Comparison of ENCODE assay signal across 20 mouse cellular contexts in genomic region chr16:38454533-38455254, GRCm38 (mm10). TPM values are rescaled to one million over a fixed set of nuclear protein-coding genes. Genes with fewer than 3 reads are reported as not detected.
"Had no signal": no experiment of that assay in that cellular context is flagged by ENCODE, and none has a peak within 500 bp of the region (broad histone marks: within the 10 kb centered on the region; RNA-seq: fewer than 3 reads in every experiment).

No protein-coding gene starts in this region.

- H3K4me3 ChIP-seq: midbrain, embryonic 10.5 days; midbrain, embryonic 13.5 days; myocyte; neural tube, embryonic 13.5 days; neural tube, embryonic 15.5 days had no signal

- H3K9ac ChIP-seq: lung, embryonic 14.5 days; midbrain, embryonic 13.5 days; neural tube, embryonic 13.5 days; neural tube, embryonic 15.5 days had no signal

- ATAC-seq: midbrain, embryonic 13.5 days; midbrain, embryonic 16.5 days had no signal

- H3K4me2 ChIP-seq: lung, embryonic 14.5 days; midbrain, embryonic 13.5 days; neural tube, embryonic 13.5 days; neural tube, embryonic 15.5 days had no signal

- H3K27me3 ChIP-seq: midbrain, embryonic 13.5 days; neural tube, embryonic 13.5 days; neural tube, embryonic 15.5 days had no signal

- DNase-seq: lung, adult 18-20 months; lung, embryonic 14.5 days; lung, postnatal 10 days; lung, postnatal 4 days; retina, postnatal 1 day; right cerebral cortex, adult 18-20 months; right cerebral cortex, postnatal 25 days; right cerebral cortex, postnatal 4 days; spleen, adult 18-20 months; thymus, adult 18-20 months; thymus, postnatal 14 days; thymus, postnatal 36 days had no signal

- H3K9me3 ChIP-seq: midbrain, embryonic 10.5 days; midbrain, embryonic 13.5 days; neural tube, embryonic 13.5 days; neural tube, embryonic 15.5 days had no signal

- H3K27ac ChIP-seq: midbrain, embryonic 10.5 days; midbrain, embryonic 13.5 days; neural tube, embryonic 13.5 days; neural tube, embryonic 15.5 days had no signal

RNA-seq across cellular contexts. Expression of gene Cd80, which starts 0.7 kb away (rescaled TPM):
- total RNA-seq: megakaryocyte-erythroid progenitor cell, adult 5-6 weeks had no signal

RNA-seq across cellular contexts. Expression of gene Pla1a, which starts 21.7 kb away (rescaled TPM):
- total RNA-seq: megakaryocyte-erythroid progenitor cell, adult 5-6 weeks had no signal
- polyA plus RNA-seq: stomach, embryonic 14.5 days had no signal
